Mouse (Mus musculus) hematopoietic stem cell, adult 5-6 weeks (primary cell): ENCODE measurements at regions not wholly inside any gene's neighbourhood (a gene's known extent, or its start where the extent isn't known, plus 50 kb on each side); places are given as distances from the start of the nearest gene placed in this dataset.

ENCODE experiments used
- ATAC-seq, 2 experiments: fragments of 125-278 bp in 1 of 2; replicated peaks in 1 of 2; 2 replicates each; pipeline ENCODE4 v1.8.0; 2016 to 2017; ENCODE audit warnings: inconsistent platforms in 2 of 2, mild to moderate bottlenecking in 2 of 2, moderate number of reproducible peaks in 2 of 2, low read depth in 1 of 2, moderate TSS enrichment in 1 of 2; ENCODE audit not compliant: low FRiP score in 2 of 2, poor library complexity in 2 of 2, severe bottlenecking in 2 of 2, insufficient read depth in 1 of 2, low TSS enrichment in 1 of 2

GRCm38 (mm10) chr3:117988443-117988842 lies 119.7 kb upstream of the Snx7 start:
- no peak for ATAC-seq

DNA sequence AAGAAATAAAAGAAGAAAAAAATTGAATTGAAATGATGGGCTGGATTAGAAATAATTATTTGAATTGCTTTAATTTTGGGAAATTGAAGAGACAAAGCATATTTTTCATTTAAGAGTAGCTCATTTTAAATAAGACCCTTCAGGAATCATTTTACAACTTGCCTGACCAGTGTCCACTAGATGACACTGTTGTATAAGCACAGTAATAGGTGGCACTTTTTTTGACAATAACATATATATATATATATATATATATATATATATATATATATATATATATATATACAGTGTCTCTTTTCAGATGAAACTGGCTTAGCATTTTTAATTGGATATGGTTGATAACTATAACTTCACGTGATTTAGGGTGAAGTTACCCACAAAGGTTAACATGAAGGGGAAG lies 106.9 kb upstream of the Snx7 start:
- no peak for ATAC-seq

GRCm38 (mm10) chr3:117968805-117969204 lies 100.1 kb upstream of the Snx7 start:
- ATAC-seq = no peak

DNA sequence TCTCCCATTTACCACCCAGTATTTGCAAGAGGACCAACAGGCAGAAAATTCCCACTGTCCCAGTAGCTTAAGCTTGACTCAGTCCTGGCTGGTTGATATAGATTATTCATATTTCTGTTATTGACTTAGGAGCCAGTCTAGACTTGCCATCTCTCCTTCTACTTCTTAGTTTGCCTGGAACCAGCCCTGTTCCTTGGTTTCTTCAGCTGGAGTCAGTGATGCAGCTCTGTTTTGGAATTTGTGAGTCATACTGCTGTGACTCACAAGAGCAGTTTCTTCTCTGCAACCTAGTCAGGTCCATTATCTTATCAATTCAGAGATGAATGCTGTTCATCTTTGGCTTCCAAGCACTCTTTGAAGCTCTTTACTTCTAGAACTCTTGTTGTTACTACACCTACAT lies 69.7 kb upstream of the Snx7 start:
- ATAC-seq = no peak

- no peak for ATAC-seq
Measured at GRCm38 (mm10) chr3:117927527-117927926, 58.8 kb upstream of the Snx7 start.
